Mouse (Mus musculus) kidney, postnatal 0 days (tissue): ENCODE results near the gene Ttyh2. TPM values are rescaled to one million over a fixed set of nuclear protein-coding genes. Genes with fewer than 3 reads are reported as not detected.

ENCODE experiments used
- ATAC-seq: fragments of 200-750 bp; cut with Nextera tagmentation; replicated peaks from 2 replicates; pipeline ENCODE4 v1.8.0; 2017; ENCODE audit warnings: low read depth, moderate number of reproducible peaks, moderate TSS enrichment, moderate library complexity; ENCODE audit not compliant: low FRiP score
- DNase-seq: peaks from one replicate; pipeline ENCODE4 v3.0.0-alpha.2; 2016; ENCODE audit warnings: low spot score
- H3K27ac ChIP-seq: fragments of 300-500 bp; sonication (generic); 2 replicates; pipeline ENCODE4 v1.5.1; 2014; ENCODE audit warnings: mild to moderate bottlenecking
- H3K27me3 ChIP-seq: fragments of 300-500 bp; sonication (generic); 2 replicates; pipeline ENCODE4 v1.6.1; 2014; ENCODE audit warnings: low read length, mixed read lengths; ENCODE audit not compliant: insufficient read depth
- H3K36me3 ChIP-seq: fragments of 300-500 bp; sonication (generic); 2 replicates; pipeline ENCODE4 v1.6.1; 2014; ENCODE audit warnings: low read length, mixed read lengths; ENCODE audit not compliant: insufficient read depth
- H3K4me1 ChIP-seq: fragments of 300-500 bp; sonication (generic); replicated peaks from 2 replicates; pipeline ENCODE4 v1.6.1; 2014; ENCODE audit warnings: antibody characterized with exemption, low read length, mixed read lengths; ENCODE audit not compliant: insufficient read depth
- H3K4me2 ChIP-seq: fragments of 300-500 bp; sonication (generic); 2 replicates; pipeline ENCODE4 v1.6.1; 2014; ENCODE audit warnings: mild to moderate bottlenecking, low read length, moderate library complexity, mixed read lengths
- H3K4me3 ChIP-seq: fragments of 300-500 bp; sonication (generic); replicated peaks from 2 replicates; pipeline ENCODE4 v1.5.1; 2014; ENCODE audit warnings: low read depth, low read length
- H3K9ac ChIP-seq: fragments of 300-500 bp; sonication (generic); 2 replicates; pipeline ENCODE4 v1.6.1; 2014; ENCODE audit warnings: low read depth, low read length
- H3K9me3 ChIP-seq: fragments of 300-500 bp; sonication (generic); replicated peaks from 2 replicates; pipeline ENCODE4 v1.6.1; 2016; ENCODE audit warnings: low read length, inconsistent platforms, mixed read lengths
- CTCF ChIP-seq: IDR thresholded peaks from 2 replicates; pipeline ENCODE4 v1.5.1; 2016; ENCODE audit warnings: antibody characterized with exemption, low read depth, mild to moderate bottlenecking, moderate library complexity
- WGBS: fragments of 180-500 bp; shearing (Covaris S2); extraction: QIAGEN DNeasy Blood & Tissue Kit; methylation state at CpG from one replicate; pipeline ENCODE4 v1.1.7; 2014; 5-methylcytosine and 5-hydroxymethylcytosine counted together
- polyA plus RNA-seq: library from polyadenylated mRNA; unstranded; fragments of >200 nt; fragmentation: Nextera tagmentation; extraction: Ambion mirVana; gene quantifications from 2 replicates; pipeline ENCODE4 v1.2.1, GENCODE M21; 2015

Gene Ttyh2
- polyA plus RNA-seq, 1 experiment from 2014 or later = 22.6 TPM

GRCm38 (mm10) chr11:114682321-114682900, 7.2 kb downstream of the Ttyh2 start:
- ATAC-seq = no peak
- Histone ChIP-seq H3K4me3 (no peak overlapping the region), H3K4me1 (peaks cover 25% of the 10 kb centered on the region), H3K9ac (no peak overlapping the region), H3K9me3 (no peaks in the 10 kb centered on the region), H3K27me3 (no peaks in the 10 kb centered on the region), H3K4me2 (no peak overlapping the region), H3K27ac (no peak overlapping the region), H3K36me3 (no peaks in the 10 kb centered on the region)
- DNase-seq = no peak
- 89% methylated on average over 13 of the region's 13 CpGs for WGBS
- no peak for TF ChIP-seq CTCF

- no peak for ATAC-seq
- Histone ChIP-seq H3K4me1 (peaks cover 25% of the 10 kb centered on the region), H3K36me3 (no peaks in the 10 kb centered on the region), H3K27me3 (no peaks in the 10 kb centered on the region), H3K27ac (no peak overlapping the region), H3K4me3 (no peak overlapping the region), H3K9me3 (no peaks in the 10 kb centered on the region), H3K9ac (no peak overlapping the region), H3K4me2 (no peak overlapping the region)
- DNase-seq = no peak
- WGBS = 81% methylated on average over 10 of the region's 10 CpGs
- no peak for TF ChIP-seq CTCF
Observed at GRCm38 (mm10) chr11:114683029-114683721, 7.9 kb downstream of the Ttyh2 start.

GRCm38 (mm10) chr11:114683722-114684621, 8.7 kb downstream of the Ttyh2 start:
- no peak for TF ChIP-seq CTCF
- Histone ChIP-seq H3K9ac (no peak overlapping the region), H3K27ac (no peak overlapping the region), H3K9me3 (no peaks in the 10 kb centered on the region), H3K36me3 (no peaks in the 10 kb centered on the region), H3K4me1 (peaks cover 25% of the 10 kb centered on the region), H3K4me3 (no peak overlapping the region), H3K27me3 (no peaks in the 10 kb centered on the region), H3K4me2 (no peak overlapping the region)
- 67% methylated on average over 20 of the region's 20 CpGs for WGBS
- ATAC-seq (peak; percentile 22; the same call in 1 of the 2 replicates), DNase-seq (no peak)

GRCm38 (mm10) chr11:114684627-114685373, 9.6 kb downstream of the Ttyh2 start:
- no peak overlapping the region for H3K9ac ChIP-seq
- no peak overlapping the region for H3K4me2 ChIP-seq
- H3K27me3 ChIP-seq = no peaks in the 10 kb centered on the region
- peaks cover 19% of the 10 kb centered on the region for H3K4me1 ChIP-seq
- 67% methylated on average over 14 of the region's 14 CpGs for WGBS
- no peaks in the 10 kb centered on the region for H3K9me3 ChIP-seq
- H3K27ac ChIP-seq = no peak overlapping the region
- DNase-seq (no peak), ATAC-seq (peak; percentile 38; the same call in 1 of the 2 replicates)
- no peak for TF ChIP-seq CTCF
- no peak overlapping the region for H3K4me3 ChIP-seq
- H3K36me3 ChIP-seq = no peaks in the 10 kb centered on the region

GRCm38 (mm10) chr11:114685526-114686040, 10.4 kb downstream of the Ttyh2 start:
- DNase-seq (no peak), ATAC-seq (no peak)
- Histone ChIP-seq H3K4me3 (no peak overlapping the region), H3K9me3 (no peaks in the 10 kb centered on the region), H3K9ac (no peak overlapping the region), H3K27me3 (no peaks in the 10 kb centered on the region), H3K4me1 (peaks cover 12% of the 10 kb centered on the region; the same call in 1 of the 2 replicates), H3K27ac (no peak overlapping the region), H3K4me2 (no peak overlapping the region), H3K36me3 (no peaks in the 10 kb centered on the region)
- TF ChIP-seq CTCF = no peak
- WGBS = 83% methylated on average over 9 of the region's 9 CpGs
